Mouse (Mus musculus): ENCODE results near the gene Cdkn2a.

The Cdkn2a gene

DNA sequence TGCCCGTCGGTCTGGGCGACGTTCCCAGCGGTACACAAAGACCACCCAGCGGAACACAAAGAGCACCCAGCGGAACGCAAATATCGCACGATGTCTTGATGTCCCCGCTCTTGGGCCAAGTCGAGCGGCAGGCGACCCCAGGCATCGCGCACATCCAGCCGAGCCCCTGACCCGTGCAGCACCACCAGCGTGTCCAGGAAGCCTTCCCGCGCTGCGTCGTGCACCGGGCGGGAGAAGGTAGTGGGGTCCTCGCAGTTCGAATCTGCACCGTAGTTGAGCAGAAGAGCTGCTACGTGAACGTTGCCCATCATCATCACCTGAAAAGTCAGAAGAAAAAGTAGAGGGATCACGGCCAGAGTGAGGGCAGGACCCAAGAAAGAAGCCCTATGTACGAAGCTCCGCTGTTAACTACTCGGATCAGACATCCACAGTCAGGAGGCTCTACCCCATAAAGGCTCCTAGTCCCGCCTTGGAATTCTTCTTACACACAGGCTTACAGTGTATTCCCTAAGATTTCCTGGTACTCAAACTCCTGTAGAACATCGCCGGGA is 17.7 kb downstream of the Cdkn2a start:
- no peak for DNase-seq

DNA sequence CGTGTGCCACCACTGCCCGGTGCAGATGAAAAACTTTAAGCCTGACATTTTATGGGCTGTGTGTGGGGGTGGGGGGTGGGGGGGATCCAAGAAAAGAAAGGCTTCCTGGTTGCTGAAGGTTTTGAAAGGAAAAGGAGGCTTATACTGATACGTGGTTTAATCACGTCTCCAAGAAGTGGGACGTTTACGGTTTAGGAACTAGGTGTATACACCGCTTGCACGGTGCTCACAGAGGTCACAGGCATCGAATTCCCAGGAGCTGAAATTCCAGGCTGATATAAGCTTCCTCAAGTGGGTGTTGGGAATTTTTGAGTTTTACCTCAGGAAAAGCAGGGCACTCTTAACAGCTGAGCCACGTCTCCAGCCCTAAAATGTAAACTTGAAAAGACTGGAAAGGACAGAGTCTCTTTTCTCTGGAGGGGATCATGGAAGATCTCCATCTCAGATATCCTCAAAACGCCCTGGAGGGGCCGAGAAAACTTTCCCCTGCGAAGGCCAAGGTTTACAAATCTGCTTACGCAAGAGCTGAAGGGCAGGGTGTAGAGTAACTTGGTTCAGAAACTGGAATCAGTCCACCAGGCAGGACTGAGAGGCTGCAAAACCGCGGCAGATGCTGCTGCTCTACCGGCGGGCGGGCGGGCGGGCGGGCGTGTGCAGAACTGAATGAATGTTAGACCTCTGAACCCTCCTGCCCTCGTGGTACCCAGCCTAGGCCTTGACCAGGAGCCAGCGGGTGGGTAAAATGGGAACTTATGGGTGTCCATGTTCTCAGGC is 18.5 kb downstream of the Cdkn2a start:
- peak; percentile 47 for DNase-seq

DNA sequence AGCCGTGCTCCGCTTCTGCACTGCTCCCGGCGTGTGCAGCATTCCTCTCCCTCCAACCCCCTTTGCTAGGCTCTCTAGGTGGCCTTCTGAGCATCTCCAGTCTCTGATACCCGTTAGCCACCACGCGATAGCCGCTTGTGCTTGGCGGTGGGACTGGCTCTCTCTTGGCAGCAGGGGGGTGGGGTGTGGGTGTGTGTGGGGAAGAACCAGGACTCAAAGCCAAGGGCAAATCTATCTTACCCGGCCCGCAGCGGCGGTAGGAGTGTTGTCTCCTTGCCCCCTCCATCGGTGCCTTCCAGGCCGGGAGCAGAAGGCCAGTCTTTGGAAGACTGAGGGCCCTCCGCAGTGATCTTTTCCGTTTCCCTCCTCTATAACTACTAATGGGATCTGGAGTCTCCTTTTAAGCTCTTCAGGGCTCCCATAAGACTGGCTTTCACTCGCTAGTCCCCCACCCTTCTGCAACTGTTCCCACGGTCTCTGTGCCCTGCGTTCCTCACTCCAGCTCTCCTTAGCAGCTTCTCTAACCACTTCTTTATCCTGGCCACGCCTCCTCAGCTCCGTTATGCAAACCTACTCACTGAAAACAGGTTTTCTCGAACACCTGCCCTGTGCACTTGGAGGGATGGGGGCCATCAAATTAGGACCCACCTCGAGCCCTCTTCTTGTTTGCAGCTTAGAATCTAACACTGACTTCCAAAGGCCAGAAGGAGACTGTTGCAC is 19.5 kb downstream of the Cdkn2a start:
- no peak for DNase-seq

DNA sequence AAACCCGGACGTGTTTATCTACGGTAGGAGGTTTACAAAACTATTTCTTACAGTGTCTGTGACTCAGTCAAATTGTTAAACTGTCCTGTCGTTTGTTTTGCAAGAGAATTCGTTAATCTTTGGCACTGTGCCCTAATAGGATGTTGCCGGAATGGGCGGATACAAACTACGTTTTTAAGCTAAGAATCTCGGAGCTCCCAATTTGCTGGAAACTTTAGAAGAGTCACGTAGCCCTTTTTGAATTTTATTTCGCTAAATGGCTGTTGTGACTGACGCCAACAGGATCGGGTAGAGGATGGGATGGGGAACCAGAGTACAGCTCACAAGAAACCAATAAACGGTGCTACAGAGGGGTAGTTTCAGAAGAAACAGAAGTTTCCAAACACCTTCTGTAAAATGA is 20.4 kb downstream of the Cdkn2a start:
- no peak for DNase-seq

DNA sequence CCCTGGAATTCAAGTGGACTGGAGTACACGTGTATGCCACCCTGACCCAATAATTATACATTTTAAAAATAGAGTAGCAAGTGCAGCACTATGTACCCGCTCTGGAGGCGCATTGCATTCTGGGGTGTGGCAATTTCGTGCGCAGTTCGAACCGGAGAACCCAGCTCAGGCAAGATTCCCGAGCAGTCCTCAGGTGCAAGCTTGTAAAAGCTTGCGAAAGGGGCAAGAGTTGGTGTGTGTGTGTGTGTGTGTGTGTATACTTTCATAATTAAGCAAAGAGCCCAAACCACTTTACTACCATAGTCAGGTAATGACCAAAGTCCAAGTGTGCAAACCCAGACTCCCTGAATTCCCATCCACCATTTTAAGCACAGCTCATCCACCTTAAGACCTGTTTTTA is 20.9 kb downstream of the Cdkn2a start:
- DNase-seq: no peak

DNA sequence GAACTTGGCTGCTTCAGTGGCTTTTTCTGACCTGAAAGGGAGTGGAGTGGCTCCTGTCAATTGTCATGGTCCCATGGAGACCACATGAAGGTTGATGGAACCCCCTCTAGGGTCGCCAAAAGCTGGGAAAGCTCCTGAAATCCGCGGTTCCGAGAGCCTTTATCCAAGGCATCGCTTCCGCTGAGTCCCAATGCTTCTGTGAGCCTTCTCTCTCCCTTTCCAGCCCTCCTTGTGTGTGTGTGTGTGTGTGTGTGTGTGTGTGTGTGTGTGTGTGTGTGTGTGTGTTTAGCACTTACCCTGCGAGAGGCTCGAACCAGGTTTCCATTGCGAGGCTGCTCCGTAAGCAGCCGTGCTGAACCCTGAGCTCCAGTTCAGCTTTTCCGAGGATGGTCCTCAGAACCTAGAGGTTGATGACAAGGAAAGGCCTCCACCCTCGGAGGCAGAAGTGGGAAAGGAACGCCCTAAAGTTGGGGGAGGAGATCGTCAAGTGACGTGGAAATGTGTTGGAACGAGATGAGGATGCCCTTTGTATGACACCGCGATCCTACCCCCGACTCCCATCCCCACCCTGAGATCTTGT is 21.4 kb downstream of the Cdkn2a start:
- DNase-seq: no peak

DNA sequence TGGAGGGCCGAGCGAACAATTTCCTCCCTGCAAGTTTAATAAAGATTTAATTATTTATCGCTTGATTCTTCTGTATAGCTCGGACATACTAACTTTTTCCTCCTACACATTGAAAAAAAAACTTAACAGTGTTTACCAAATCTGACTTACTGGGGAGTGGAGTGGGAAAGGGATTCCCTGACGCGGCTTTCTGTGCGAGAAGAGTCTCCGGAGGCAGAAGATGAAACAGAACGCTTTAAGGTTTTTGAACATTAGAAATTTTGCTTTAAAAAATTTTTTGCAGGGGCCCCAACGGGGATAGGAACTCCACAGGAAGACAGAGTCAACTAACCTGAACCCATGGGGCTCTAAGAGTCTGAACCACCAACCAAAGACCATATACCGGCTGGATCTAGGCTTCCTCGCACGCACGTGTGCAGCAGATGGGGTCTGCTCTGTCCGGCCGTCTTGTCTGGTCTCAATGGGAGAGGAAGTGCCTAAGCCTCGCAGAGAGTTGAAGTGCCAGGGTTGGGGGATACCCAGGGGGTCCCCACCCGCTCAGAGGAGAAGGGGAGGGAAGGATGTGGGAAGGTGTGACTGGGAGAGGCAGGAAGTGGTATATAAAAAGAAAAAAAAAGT is 22.2 kb downstream of the Cdkn2a start:
- no peak for DNase-seq

DNA sequence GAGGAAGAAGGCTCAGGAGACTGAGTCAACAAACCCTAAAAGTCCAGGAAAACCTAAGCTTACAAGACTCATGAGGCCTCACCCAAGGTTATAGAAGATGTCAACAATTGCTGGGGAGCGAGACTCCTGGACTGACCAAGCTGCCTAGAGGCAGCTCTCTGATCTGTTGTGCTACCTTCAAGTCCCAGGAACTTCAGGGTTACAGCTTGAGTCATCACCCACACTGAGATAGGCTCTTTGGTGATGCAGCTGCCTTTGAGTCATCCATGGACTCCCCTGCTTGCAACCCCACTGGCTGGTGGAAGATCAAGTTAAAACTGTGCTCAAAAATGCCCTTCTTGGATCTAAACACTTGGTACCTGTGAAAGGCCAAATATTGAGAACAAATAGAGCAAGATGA is 36.7 kb downstream of the Cdkn2a start:
- no peak for DNase-seq

DNA sequence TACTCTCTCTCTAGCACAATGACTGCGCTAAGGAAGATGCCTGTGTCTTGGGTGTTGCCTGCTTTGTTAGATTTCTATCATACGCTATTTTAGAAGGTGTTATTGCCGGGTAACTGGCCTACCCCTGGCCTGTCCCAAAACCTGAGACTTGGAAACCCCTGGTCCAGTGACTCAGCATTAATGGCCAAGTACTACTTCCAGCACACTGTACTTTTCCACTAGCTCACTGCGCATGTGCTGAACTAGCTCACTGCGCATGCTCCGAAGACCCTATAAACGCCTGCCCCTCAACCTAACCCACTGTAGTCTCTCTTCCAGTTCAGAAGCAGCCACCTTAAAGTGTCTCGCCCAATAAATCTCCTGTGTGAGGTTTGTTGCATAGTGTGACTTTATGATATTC is 60.0 kb downstream of the Cdkn2a start:
- no peak for DNase-seq

Data from lung, postnatal 36 days (tissue).